Mouse (Mus musculus): Measurements from ENCODE around the gene Gm20708. TPM values are rescaled to one million over a fixed set of nuclear protein-coding genes. Genes with fewer than 3 reads are reported as not detected.

The Gm20708 gene
- polyA plus RNA-seq, 1 experiment, result 2.1 TPM

- H3K9me3 ChIP-seq (replicated peaks; ENCODE audit: control insufficient read depth, insufficient read depth, low read length, poor library complexity, severe bottlenecking), result no peaks in the 10 kb centered on the region
- no peak overlapping the region for H3K9ac ChIP-seq (ENCODE audit: low read depth, poor library complexity, severe bottlenecking)
- no peak for TF ChIP-seq POLR2A (IDR thresholded peaks at IDR 0.05; ENCODE audit: insufficient read depth, low read length)
- no peak for TF ChIP-seq EP300 (IDR thresholded peaks at IDR 0.05; ENCODE audit: insufficient read depth, low read depth, low read length)
- no peak for TF ChIP-seq CTCF (IDR thresholded peaks at IDR 0.05; ENCODE audit: low read depth, low read length)
- H3K27me3 ChIP-seq (ENCODE audit: control insufficient read depth, insufficient read depth, low read length, poor library complexity, severe bottlenecking), result no peaks in the 10 kb centered on the region
- peaks cover 4% of the 10 kb centered on the region for H3K4me1 ChIP-seq (ENCODE audit: control insufficient read depth, insufficient read depth, low read length)
- no peak overlapping the region for H3K4me3 ChIP-seq (ENCODE audit: low read depth, low read length)
- no peaks in the 10 kb centered on the region for H3K36me3 ChIP-seq (ENCODE audit: control insufficient read depth, insufficient read depth, low read length, poor library complexity, severe bottlenecking)
- H3K27ac ChIP-seq (ENCODE audit: insufficient read depth, low read length), result no peak overlapping the region
Measured at GRCm38 (mm10) chr11:117774925-117775324, 34.5 kb upstream of the Gm20708 start.

GRCm38 (mm10) chr11:117775540-117775939 lies 33.9 kb upstream of the Gm20708 start:
- Histone ChIP-seq H3K9ac (ENCODE audit: low read depth, poor library complexity, severe bottlenecking) (no peak overlapping the region), H3K9me3 (replicated peaks; ENCODE audit: control insufficient read depth, insufficient read depth, low read length, poor library complexity, severe bottlenecking) (no peaks in the 10 kb centered on the region), H3K4me3 (ENCODE audit: low read depth, low read length) (no peak overlapping the region), H3K36me3 (ENCODE audit: control insufficient read depth, insufficient read depth, low read length, poor library complexity, severe bottlenecking) (no peaks in the 10 kb centered on the region), H3K27ac (ENCODE audit: insufficient read depth, low read length) (no peak overlapping the region), H3K4me1 (ENCODE audit: control insufficient read depth, insufficient read depth, low read length) (peaks cover 4% of the 10 kb centered on the region), H3K27me3 (ENCODE audit: control insufficient read depth, insufficient read depth, low read length, poor library complexity, severe bottlenecking) (no peaks in the 10 kb centered on the region)
- no peak for TF ChIP-seq EP300 (IDR thresholded peaks at IDR 0.05; ENCODE audit: insufficient read depth, low read depth, low read length)

GRCm38 (mm10) chr11:117776085-117776792 lies 33.2 kb upstream of the Gm20708 start:
- H3K36me3 ChIP-seq (ENCODE audit: control insufficient read depth, insufficient read depth, low read length, poor library complexity, severe bottlenecking), result no peaks in the 10 kb centered on the region
- no peaks in the 10 kb centered on the region for H3K9me3 ChIP-seq (replicated peaks; ENCODE audit: control insufficient read depth, insufficient read depth, low read length, poor library complexity, severe bottlenecking)
- H3K9ac ChIP-seq (ENCODE audit: low read depth, poor library complexity, severe bottlenecking), result no peak overlapping the region
- H3K27me3 ChIP-seq (ENCODE audit: control insufficient read depth, insufficient read depth, low read length, poor library complexity, severe bottlenecking), result no peaks in the 10 kb centered on the region
- H3K4me3 ChIP-seq (ENCODE audit: low read depth, low read length), result no peak overlapping the region
- no peak overlapping the region for H3K27ac ChIP-seq (ENCODE audit: insufficient read depth, low read length)
- TF ChIP-seq POLR2A (IDR thresholded peaks at IDR 0.05; ENCODE audit: insufficient read depth, low read length), result no peak
- no peak for TF ChIP-seq CTCF (IDR thresholded peaks at IDR 0.05; ENCODE audit: low read depth, low read length)
- TF ChIP-seq EP300 (IDR thresholded peaks at IDR 0.05; ENCODE audit: insufficient read depth, low read depth, low read length), result no peak
- peaks cover 4% of the 10 kb centered on the region for H3K4me1 ChIP-seq (ENCODE audit: control insufficient read depth, insufficient read depth, low read length)

- no peaks in the 10 kb centered on the region for H3K27me3 ChIP-seq (ENCODE audit: control insufficient read depth, insufficient read depth, low read length, poor library complexity, severe bottlenecking)
- TF ChIP-seq POLR2A (IDR thresholded peaks at IDR 0.05; ENCODE audit: insufficient read depth, low read length) (no peak), EP300 (IDR thresholded peaks at IDR 0.05; ENCODE audit: insufficient read depth, low read depth, low read length) (no peak), CTCF (IDR thresholded peaks at IDR 0.05; ENCODE audit: low read depth, low read length) (no peak)
- no peak overlapping the region for H3K4me3 ChIP-seq (ENCODE audit: low read depth, low read length)
- H3K27ac ChIP-seq (ENCODE audit: insufficient read depth, low read length), result no peak overlapping the region
- no peaks in the 10 kb centered on the region for H3K9me3 ChIP-seq (replicated peaks; ENCODE audit: control insufficient read depth, insufficient read depth, low read length, poor library complexity, severe bottlenecking)
- H3K9ac ChIP-seq (ENCODE audit: low read depth, poor library complexity, severe bottlenecking), result no peak overlapping the region
- no peaks in the 10 kb centered on the region for H3K36me3 ChIP-seq (ENCODE audit: control insufficient read depth, insufficient read depth, low read length, poor library complexity, severe bottlenecking)
- H3K4me1 ChIP-seq (ENCODE audit: control insufficient read depth, insufficient read depth, low read length), result peaks cover 4% of the 10 kb centered on the region
Measured at GRCm38 (mm10) chr11:117777111-117777510, 32.4 kb upstream of the Gm20708 start.

- H3K36me3 ChIP-seq (ENCODE audit: control insufficient read depth, insufficient read depth, low read length, poor library complexity, severe bottlenecking), result no peaks in the 10 kb centered on the region
- H3K4me3 ChIP-seq (ENCODE audit: low read depth, low read length), result no peak overlapping the region
- H3K9ac ChIP-seq (ENCODE audit: low read depth, poor library complexity, severe bottlenecking), result no peak overlapping the region
- H3K27me3 ChIP-seq (ENCODE audit: control insufficient read depth, insufficient read depth, low read length, poor library complexity, severe bottlenecking), result no peaks in the 10 kb centered on the region
- TF ChIP-seq CTCF (IDR thresholded peaks at IDR 0.05; ENCODE audit: low read depth, low read length), result no peak
- no peak for TF ChIP-seq POLR2A (IDR thresholded peaks at IDR 0.05; ENCODE audit: insufficient read depth, low read length)
- TF ChIP-seq EP300 (IDR thresholded peaks at IDR 0.05; ENCODE audit: insufficient read depth, low read depth, low read length), result no peak
- peaks cover 4% of the 10 kb centered on the region for H3K4me1 ChIP-seq (ENCODE audit: control insufficient read depth, insufficient read depth, low read length)
- H3K27ac ChIP-seq (ENCODE audit: insufficient read depth, low read length), result no peak overlapping the region
- no peaks in the 10 kb centered on the region for H3K9me3 ChIP-seq (replicated peaks; ENCODE audit: control insufficient read depth, insufficient read depth, low read length, poor library complexity, severe bottlenecking)
Measured at GRCm38 (mm10) chr11:117778031-117778430, 31.4 kb upstream of the Gm20708 start.

- peak overlapping the region; percentile 57 for H3K9ac ChIP-seq (ENCODE audit: low read depth, poor library complexity, severe bottlenecking)
- no peaks in the 10 kb centered on the region for H3K36me3 ChIP-seq (ENCODE audit: control insufficient read depth, insufficient read depth, low read length, poor library complexity, severe bottlenecking)
- no peak overlapping the region for H3K27ac ChIP-seq (ENCODE audit: insufficient read depth, low read length)
- TF ChIP-seq EP300 (IDR thresholded peaks at IDR 0.05; ENCODE audit: insufficient read depth, low read depth, low read length) (no peak), POLR2A (IDR thresholded peaks at IDR 0.05; ENCODE audit: insufficient read depth, low read length) (no peak)
- H3K4me1 ChIP-seq (ENCODE audit: control insufficient read depth, insufficient read depth, low read length), result peaks cover 4% of the 10 kb centered on the region
- H3K4me3 ChIP-seq (ENCODE audit: low read depth, low read length), result peak overlapping the region; percentile 80; the same call in 1 of the 2 replicates
- no peaks in the 10 kb centered on the region for H3K9me3 ChIP-seq (replicated peaks; ENCODE audit: control insufficient read depth, insufficient read depth, low read length, poor library complexity, severe bottlenecking)
- no peaks in the 10 kb centered on the region for H3K27me3 ChIP-seq (ENCODE audit: control insufficient read depth, insufficient read depth, low read length, poor library complexity, severe bottlenecking)
Measured at GRCm38 (mm10) chr11:117778851-117779433, 30.5 kb upstream of the Gm20708 start.

All from ES-Bruce4 (cell line).